Mouse (Mus musculus): ENCODE measurements around the gene Usp32.

- TF ChIP-seq POLR2A (IDR thresholded peaks at IDR 0.05; ENCODE audit: borderline replicate concordance, control insufficient read depth, low read depth, low read length), result no peak
- TF ChIP-seq CTCF (IDR thresholded peaks at IDR 0.05; ENCODE audit: control insufficient read depth, insufficient read depth, low read length), result peak; percentile 46; the same call in 1 of the 2 replicates
Observed at GRCm38 (mm10) chr11:84978113-84978512, 161.8 kb downstream of the Usp32 start.

Measured in bone marrow, adult 2 months (tissue).